Mouse (Mus musculus) kidney, adult 2 months (tissue): ENCODE measurements at regions not wholly inside any gene's neighbourhood (a gene's known extent, or its start where the extent isn't known, plus 50 kb on each side); places are given as distances from the start of the nearest gene placed in this dataset.

Experiments
- CTCF ChIP-seq: fragments of 200-500 bp; conservative IDR thresholded peaks from 2 replicates; pipeline ENCODE4 v1.5.1; 2011; ENCODE audit warnings: low read depth, mild to moderate bottlenecking, control low read depth, low read length, moderate library complexity, mixed read lengths; ENCODE audit not compliant: insufficient read depth, insufficient read length
- POLR2A ChIP-seq: fragments of 200-500 bp; IDR thresholded peaks from one replicate; pipeline ENCODE4 v1.6.1; 2011; ENCODE audit warnings: low read depth, low read length, control low read depth

GRCm38 (mm10) chr15:97519919-97520345 lies 185.7 kb downstream of the Rpap3 start:
- no peak for TF ChIP-seq CTCF
- no peak for TF ChIP-seq POLR2A
